Mouse (Mus musculus): Measurements from ENCODE around the gene Mapk1ip1l. TPM values are rescaled to one million over a fixed set of nuclear protein-coding genes. Genes with fewer than 3 reads are reported as not detected.

Gene Mapk1ip1l
- total and polyA plus RNA-seq, 2 experiments, result 22.2 to 35.4 TPM

DNA sequence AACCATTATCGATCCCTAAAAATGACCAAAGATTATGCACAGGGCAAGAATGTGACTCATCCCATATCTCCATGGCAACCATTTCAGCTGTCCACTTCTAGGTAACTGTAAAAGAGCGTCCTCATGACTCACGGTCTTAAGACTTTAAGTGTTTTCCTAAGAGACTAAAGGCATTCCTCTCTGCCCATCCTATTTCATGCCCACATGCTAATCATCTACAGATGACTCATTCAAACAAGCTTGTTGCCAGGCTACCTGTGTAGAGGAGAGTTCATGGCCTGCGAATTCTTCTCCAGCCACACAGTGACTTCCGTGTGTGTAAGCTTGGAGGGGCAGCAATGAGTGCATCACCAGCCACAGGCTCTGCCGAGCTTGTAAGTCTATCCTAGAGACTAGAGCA, 73.6 kb downstream of the Mapk1ip1l start:
- DNase-seq (ENCODE audit: extremely low read depth, low read depth, low spot score), result no peak
- H3K36me3 ChIP-seq (ENCODE audit: control insufficient read depth, insufficient read depth, low read length), result no peaks in the 10 kb centered on the region
- no peaks in the 10 kb centered on the region for H3K79me2 ChIP-seq (ENCODE audit: control insufficient read depth, insufficient read depth, low read length)
- H3K27ac ChIP-seq (replicated peaks; ENCODE audit: insufficient read depth, low read depth, low read length), result no peak overlapping the region
- no peaks in the 10 kb centered on the region for H3K4me1 ChIP-seq (ENCODE audit: control insufficient read depth, insufficient read depth, low read length)
- H3K27me3 ChIP-seq (ENCODE audit: control insufficient read depth, insufficient read depth, low read length), result peaks cover 9% of the 10 kb centered on the region; the same call in 1 of the 2 replicates
- TF ChIP-seq POLR2A (IDR thresholded peaks at IDR 0.05; ENCODE audit: extremely low read depth, insufficient read depth, low read length), result no peak
- TF ChIP-seq CTCF (IDR thresholded peaks at IDR 0.05; ENCODE audit: low read depth, low read length), result no peak
- 79% methylated on average over 6 of the region's 6 CpGs for WGBS
- no peak overlapping the region for H3K4me3 ChIP-seq (ENCODE audit: insufficient read depth, low read depth, low read length)
- H3K9ac ChIP-seq (ENCODE audit: low read depth, low read length), result no peak overlapping the region

Other genes starting within 250 kb of the Mapk1ip1l start
- gene Gch1, start 108.9 kb upstream of the Mapk1ip1l start, total RNA-seq (2014; rRNA removed), result 195 and 200 TPM in 2 replicates
- gene Gch1, start 108.9 kb upstream of the Mapk1ip1l start, polyA plus RNA-seq (2012; rRNA removed), result 133 TPM in 2 replicates
- gene Wdhd1, start 21.4 kb upstream of the Mapk1ip1l start, total RNA-seq (2014; rRNA removed), result 1.0 and 1.3 TPM in 2 replicates
- 0.21 and 0.24 TPM in 2 replicates for gene Wdhd1, start 21.4 kb upstream of the Mapk1ip1l start, polyA plus RNA-seq (2012; rRNA removed)
- gene Socs4, start 21.3 kb upstream of the Mapk1ip1l start, total RNA-seq (2014; rRNA removed), result 8.3 and 9.1 TPM in 2 replicates
- gene Socs4, start 21.3 kb upstream of the Mapk1ip1l start, polyA plus RNA-seq (2012; rRNA removed), result 1.8 and 2.1 TPM in 2 replicates
- gene Lgals3, start 69.5 kb downstream of the Mapk1ip1l start, total RNA-seq (2014; rRNA removed), result 6.8 and 7.2 TPM in 2 replicates
- gene Lgals3, start 69.5 kb downstream of the Mapk1ip1l start, polyA plus RNA-seq (2012; rRNA removed), result 5.2 and 7.9 TPM in 2 replicates
- gene Dlgap5, start 120.1 kb downstream of the Mapk1ip1l start, total RNA-seq (2014; rRNA removed), result 0.74 and 1.2 TPM in 2 replicates
- gene Dlgap5, start 120.1 kb downstream of the Mapk1ip1l start, polyA plus RNA-seq (2012; rRNA removed), result 0.04 TPM in 1 of 2 replicates, not detected in the other
- gene Fbxo34, start 152.2 kb downstream of the Mapk1ip1l start, total RNA-seq (2014; rRNA removed), result 12.7 and 15.6 TPM in 2 replicates
- gene Fbxo34, start 152.2 kb downstream of the Mapk1ip1l start, polyA plus RNA-seq (2012; rRNA removed), result 7.3 and 9.7 TPM in 2 replicates